Mouse (Mus musculus) urinary bladder, postnatal 4 days (tissue): ENCODE results near the gene Pkig.
"Not testable (repeated sequence)": the region's sequence is repeated elsewhere in the genome, so short reads cannot be mapped to it uniquely, and the experiment has no call there.

Experiments
- DNase-seq, 2 experiments: peaks; one replicate each; pipeline ENCODE4 v3.0.0; 2021 to 2022; ENCODE audit warnings: low spot score in 2 of 2

The Pkig gene

GRCm38 (mm10) chr2:163657975-163658886, at the start of gene Pkig:
Pkig (plus strand) TSS chr2:163658386.
- peak; percentile 79 to 89 for DNase-seq

GRCm38 (mm10) chr2:163609281-163609975, 48.8 kb upstream of the Pkig start:
- no peak for DNase-seq

DNA sequence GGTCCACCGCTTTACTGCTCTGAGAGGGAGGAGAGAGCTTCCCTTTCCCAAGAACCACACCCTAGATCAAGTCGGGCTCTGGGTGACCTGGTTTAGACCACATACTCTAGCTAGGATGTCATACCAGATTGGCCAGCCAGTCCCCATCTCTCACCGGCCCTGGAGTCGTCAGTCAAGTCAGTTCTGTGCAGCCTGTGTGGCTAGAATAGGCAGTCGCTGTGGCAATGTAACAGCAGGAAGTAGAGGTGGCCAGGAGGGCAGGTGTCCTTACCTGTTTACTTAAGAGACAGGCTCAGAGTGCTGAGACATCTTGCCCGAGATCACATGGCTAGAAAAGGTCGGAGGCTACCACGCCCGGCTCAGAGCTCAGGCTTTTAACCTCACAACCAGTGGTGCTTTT, 47.0 kb upstream of the Pkig start:
- DNase-seq = no peak

- DNase-seq = no peak
Measured at GRCm38 (mm10) chr2:163613206-163613605, 45.0 kb upstream of the Pkig start.

GRCm38 (mm10) chr2:163613990-163614389, 44.2 kb upstream of the Pkig start:
- no peak for DNase-seq

- DNase-seq = no peak
Measured at GRCm38 (mm10) chr2:163615401-163615800, 42.8 kb upstream of the Pkig start.

GRCm38 (mm10) chr2:163615906-163616651, 42.1 kb upstream of the Pkig start:
- no peak for DNase-seq

GRCm38 (mm10) chr2:163616652-163617227, 41.4 kb upstream of the Pkig start:
- DNase-seq = no peak

- DNase-seq = no peak
Measured at GRCm38 (mm10) chr2:163617232-163617863, 40.8 kb upstream of the Pkig start.

GRCm38 (mm10) chr2:163617874-163618273, 40.3 kb upstream of the Pkig start:
- DNase-seq = no peak

GRCm38 (mm10) chr2:163620451-163620850, 37.7 kb upstream of the Pkig start:
- no peak for DNase-seq

GRCm38 (mm10) chr2:163621401-163621800, 36.8 kb upstream of the Pkig start:
- not testable (repeated sequence) for DNase-seq

DNA sequence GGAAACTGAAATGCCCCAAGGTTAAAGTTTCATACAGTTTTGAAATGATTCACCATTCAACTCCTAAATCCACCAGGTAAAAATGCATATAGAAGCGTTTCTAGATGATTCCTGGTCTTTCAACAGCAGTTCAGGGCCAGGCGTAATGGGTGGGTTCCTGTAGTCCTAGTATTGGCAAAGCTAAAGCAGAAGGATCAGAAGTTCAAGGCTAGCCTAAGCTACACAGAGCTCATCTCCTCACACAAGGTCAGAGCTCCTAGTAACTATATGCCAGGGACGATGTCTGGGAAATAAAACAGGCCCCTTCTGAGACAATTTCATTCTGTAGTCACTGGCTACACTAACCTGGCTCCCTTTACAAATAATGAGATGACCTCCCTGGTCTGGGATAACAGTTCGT, 27.0 kb upstream of the Pkig start:
- no peak for DNase-seq

DNA sequence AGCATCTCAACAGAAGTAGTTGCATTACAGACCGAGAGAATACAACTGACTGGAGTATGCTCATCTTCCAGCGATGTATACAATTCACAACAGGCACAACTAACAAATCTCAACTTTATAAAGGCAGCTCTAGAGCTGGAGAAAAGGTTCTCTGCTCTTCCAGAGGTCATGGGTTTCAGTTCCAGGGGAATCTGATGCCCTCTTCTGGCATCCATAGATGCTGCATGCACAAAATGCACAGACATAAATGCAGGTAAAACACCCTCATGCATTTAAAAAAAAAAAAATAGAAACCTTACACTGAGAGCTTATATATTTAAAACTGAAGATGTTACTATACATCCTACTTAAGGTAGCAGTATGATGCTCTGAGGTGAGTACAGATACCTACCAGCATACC, 26.5 kb upstream of the Pkig start:
- no peak for DNase-seq

GRCm38 (mm10) chr2:163634211-163634610, 24.0 kb upstream of the Pkig start:
- DNase-seq = no peak

- no peak for DNase-seq
Measured at GRCm38 (mm10) chr2:163636057-163636456, 22.1 kb upstream of the Pkig start.

- no peak for DNase-seq
Measured at GRCm38 (mm10) chr2:163637655-163638266, 20.4 kb upstream of the Pkig start.

DNA sequence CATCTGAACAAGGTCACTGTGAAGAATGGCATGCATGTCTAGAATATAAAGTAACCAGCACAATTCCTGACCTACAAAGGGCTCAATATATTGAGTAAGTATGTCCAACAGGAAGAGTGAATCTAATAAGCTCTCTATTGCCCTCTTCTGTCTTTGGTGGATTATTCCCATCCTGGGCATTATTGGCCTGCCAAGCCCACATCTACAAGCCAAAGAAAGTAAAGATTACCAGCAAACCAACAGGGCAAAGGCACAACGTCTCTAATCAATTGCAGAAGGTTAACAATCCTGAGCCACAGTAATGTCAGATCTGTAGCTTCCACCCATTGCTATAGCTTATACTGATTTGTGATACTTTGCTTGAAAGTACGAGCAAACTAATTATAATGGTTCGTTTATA, 17.7 kb upstream of the Pkig start:
- DNase-seq = no peak

DNA sequence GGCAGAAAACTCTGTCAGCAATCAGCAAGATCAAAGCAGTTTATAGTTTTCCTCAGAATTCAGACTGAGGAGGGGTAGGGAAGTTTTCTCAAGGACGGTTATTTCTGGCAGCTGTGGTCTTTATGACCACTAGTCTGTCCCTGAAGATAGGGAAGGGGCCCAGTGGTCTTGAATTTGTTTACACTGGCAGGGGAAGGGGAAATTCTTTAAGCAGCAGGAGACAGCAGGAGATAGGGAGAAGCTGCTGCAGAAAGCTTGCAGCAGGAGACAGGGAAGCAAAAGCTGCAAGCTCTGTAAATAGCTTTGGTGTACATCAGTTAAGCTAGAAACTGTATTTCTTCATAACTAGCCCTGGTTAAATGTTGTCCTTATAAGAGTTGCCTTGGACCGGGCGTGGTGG, 16.5 kb upstream of the Pkig start:
- DNase-seq = no peak

- DNase-seq = peak in 1 of 2 experiments; percentile 36
Measured at GRCm38 (mm10) chr2:163642685-163643575, 15.3 kb upstream of the Pkig start.
